Mouse (Mus musculus): ENCODE results near the gene 4931409K22Rik.

- TF ChIP-seq CTCF (IDR thresholded peaks at IDR 0.05; ENCODE audit: low read depth, low read length) (no peak), EP300 (IDR thresholded peaks at IDR 0.05; ENCODE audit: insufficient read depth, low read depth, low read length) (no peak)
Observed at GRCm38 (mm10) chr5:24575948-24576347, 19.3 kb upstream of the 4931409K22Rik start.
